Mouse (Mus musculus) ES-Bruce4 (cell line): Measurements from ENCODE around the gene Ntm.

ENCODE experiments used
- CTCF ChIP-seq: IDR thresholded peaks from one replicate; pipeline ENCODE4 v1.8.1; 2011; ENCODE audit warnings: low read depth, low read length
- POLR2A ChIP-seq: IDR thresholded peaks from one replicate; pipeline ENCODE4 v1.8.1; 2011; ENCODE audit warnings: low read length; ENCODE audit not compliant: insufficient read depth

- TF ChIP-seq POLR2A (no peak), CTCF (peak; percentile 48)
Observed at GRCm38 (mm10) chr9:29661468-29662145, 301.3 kb downstream of the Ntm start.
